Mouse (Mus musculus): ENCODE data around the gene Cgnl1. TPM values are rescaled to one million over a fixed set of nuclear protein-coding genes. Genes with fewer than 3 reads are reported as not detected.
A peak's percentile ranks its signal among the peaks of the same experiment; 100 is the strongest.

The Cgnl1 gene
- polyA plus RNA-seq, 1 experiment = 36.5 TPM

DNA sequence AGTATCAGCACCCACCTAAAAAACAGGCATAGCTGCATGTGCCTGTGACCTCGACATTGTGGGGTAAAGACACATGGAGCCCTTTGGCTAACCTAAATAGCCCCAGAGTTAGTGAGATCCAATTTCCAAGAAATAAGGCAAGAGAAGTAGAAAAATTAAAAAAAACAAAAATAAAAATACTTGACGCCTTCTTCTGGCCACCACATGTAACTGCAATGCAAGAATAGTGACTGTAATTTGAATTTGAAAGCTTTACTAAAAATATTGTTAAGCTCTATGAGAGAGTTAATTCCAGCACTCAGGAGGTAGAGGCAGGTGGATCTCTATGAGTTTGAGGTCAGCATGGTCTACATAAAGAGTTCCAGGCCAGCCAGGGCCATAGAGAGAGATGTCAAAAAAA lies 39.3 kb upstream of the Cgnl1 start:
- Histone ChIP-seq H3K27me3 (ENCODE audit: control insufficient read depth, insufficient read depth, low read length) (no peaks in the 10 kb centered on the region), H3K4me3 (ENCODE audit: control insufficient read depth, low read depth, low read length) (peak overlapping the region; percentile 0; the same call in 1 of the 2 replicates), H3K4me1 (ENCODE audit: control insufficient read depth, insufficient read depth, low read length) (peaks cover 13% of the 10 kb centered on the region), H3K27ac (ENCODE audit: control insufficient read depth, insufficient read depth, low read depth, low read length) (no peak overlapping the region), H3K36me3 (ENCODE audit: control insufficient read depth, insufficient read depth, low read length) (no peaks in the 10 kb centered on the region)
- no peak for TF ChIP-seq CTCF (IDR thresholded peaks at IDR 0.05; ENCODE audit: control insufficient read depth, insufficient read depth, insufficient replicate concordance, low read depth, low read length)
- TF ChIP-seq POLR2A (IDR thresholded peaks at IDR 0.05; ENCODE audit: control insufficient read depth, low read depth, low read length) = no peak

DNA sequence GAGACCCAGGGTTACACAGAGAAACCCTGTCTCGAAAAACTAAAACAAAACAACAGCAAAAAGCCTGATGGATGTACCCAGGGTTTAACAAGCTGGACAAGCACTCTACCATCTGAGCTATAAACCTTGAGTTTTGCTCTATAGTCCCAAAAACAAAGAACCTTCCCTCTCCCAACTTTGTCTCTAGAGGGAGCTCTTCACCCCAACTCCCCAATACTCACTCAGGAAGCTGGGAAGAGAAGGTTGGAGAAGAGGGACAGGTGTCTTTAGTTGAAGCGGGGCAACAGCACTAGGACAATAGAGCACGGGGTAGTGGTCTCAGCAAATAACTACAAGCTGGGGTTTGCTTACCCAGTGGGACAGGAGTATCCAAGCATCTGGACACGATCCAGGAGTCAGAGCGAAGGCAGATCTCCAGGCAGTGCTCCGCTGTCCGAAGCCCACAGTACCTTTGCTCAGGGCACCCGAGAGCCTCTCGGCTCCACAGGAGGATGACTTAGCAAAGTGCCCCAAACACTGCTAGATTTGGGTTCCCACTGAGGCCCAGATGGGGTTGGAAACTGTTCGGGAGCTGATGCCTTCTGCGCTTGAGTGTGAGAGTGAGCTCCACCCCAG lies 37.3 kb upstream of the Cgnl1 start:
- Histone ChIP-seq H3K27me3 (ENCODE audit: control insufficient read depth, insufficient read depth, low read length) (no peaks in the 10 kb centered on the region), H3K4me1 (ENCODE audit: control insufficient read depth, insufficient read depth, low read length) (peaks cover 13% of the 10 kb centered on the region), H3K4me3 (ENCODE audit: control insufficient read depth, low read depth, low read length) (peak overlapping the region; percentile 87), H3K36me3 (ENCODE audit: control insufficient read depth, insufficient read depth, low read length) (no peaks in the 10 kb centered on the region), H3K27ac (ENCODE audit: control insufficient read depth, insufficient read depth, low read depth, low read length) (no peak overlapping the region)
- no peak for TF ChIP-seq CTCF (IDR thresholded peaks at IDR 0.05; ENCODE audit: control insufficient read depth, insufficient read depth, insufficient replicate concordance, low read depth, low read length)
- TF ChIP-seq POLR2A (IDR thresholded peaks at IDR 0.05; ENCODE audit: control insufficient read depth, low read depth, low read length) = no peak

DNA sequence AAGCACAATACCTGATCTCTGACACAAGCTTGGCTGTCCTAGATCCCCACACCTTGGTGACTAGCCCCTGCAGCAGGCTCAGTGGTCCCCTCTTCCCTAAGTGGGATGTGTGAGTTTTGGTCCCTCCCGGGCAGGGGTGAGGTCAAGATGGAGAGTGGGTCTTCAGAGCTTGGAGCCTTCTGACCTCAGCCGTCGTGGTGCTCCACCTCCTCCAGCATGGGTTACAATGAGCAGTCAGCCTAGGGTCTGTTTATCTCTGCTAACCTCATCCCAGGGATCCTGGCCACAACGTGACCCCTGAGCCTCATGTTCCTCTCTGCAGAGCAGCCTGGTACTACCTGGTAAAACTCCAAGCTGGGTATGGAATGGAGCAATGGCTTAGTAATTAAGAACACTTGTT lies 36.4 kb upstream of the Cgnl1 start:
- Histone ChIP-seq H3K36me3 (ENCODE audit: control insufficient read depth, insufficient read depth, low read length) (no peaks in the 10 kb centered on the region), H3K27me3 (ENCODE audit: control insufficient read depth, insufficient read depth, low read length) (no peaks in the 10 kb centered on the region), H3K4me3 (ENCODE audit: control insufficient read depth, low read depth, low read length) (peak overlapping the region; percentile 75), H3K27ac (ENCODE audit: control insufficient read depth, insufficient read depth, low read depth, low read length) (no peak overlapping the region), H3K4me1 (ENCODE audit: control insufficient read depth, insufficient read depth, low read length) (peaks cover 13% of the 10 kb centered on the region)
- TF ChIP-seq POLR2A (IDR thresholded peaks at IDR 0.05; ENCODE audit: control insufficient read depth, low read depth, low read length) (no peak), CTCF (IDR thresholded peaks at IDR 0.05; ENCODE audit: control insufficient read depth, insufficient read depth, insufficient replicate concordance, low read depth, low read length) (no peak)

DNA sequence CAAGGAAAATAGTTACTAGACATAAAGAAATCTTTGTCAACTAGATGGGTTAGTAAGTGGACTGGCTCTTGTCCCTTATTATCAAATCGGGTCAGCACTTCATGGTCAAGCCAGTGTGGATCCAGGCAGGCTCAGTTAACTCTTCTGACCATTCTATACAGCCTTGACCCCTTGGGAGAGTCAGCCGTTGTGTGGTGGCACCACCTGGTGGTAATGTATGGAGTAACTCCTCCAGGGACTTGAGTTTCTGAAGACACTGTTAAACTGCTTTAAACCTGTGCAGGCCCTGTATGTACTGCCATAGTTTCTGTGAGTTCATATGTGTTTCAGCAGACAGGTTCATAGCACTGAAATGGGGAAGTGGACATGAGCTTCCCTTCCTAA lies 35.0 kb upstream of the Cgnl1 start:
- Histone ChIP-seq H3K4me3 (ENCODE audit: control insufficient read depth, low read depth, low read length) (no peak overlapping the region), H3K4me1 (ENCODE audit: control insufficient read depth, insufficient read depth, low read length) (peaks cover 13% of the 10 kb centered on the region), H3K36me3 (ENCODE audit: control insufficient read depth, insufficient read depth, low read length) (no peaks in the 10 kb centered on the region), H3K27me3 (ENCODE audit: control insufficient read depth, insufficient read depth, low read length) (no peaks in the 10 kb centered on the region), H3K27ac (ENCODE audit: control insufficient read depth, insufficient read depth, low read depth, low read length) (no peak overlapping the region)
- TF ChIP-seq CTCF (IDR thresholded peaks at IDR 0.05; ENCODE audit: control insufficient read depth, insufficient read depth, insufficient replicate concordance, low read depth, low read length) (peak; percentile 41; the same call in 1 of the 2 replicates), POLR2A (IDR thresholded peaks at IDR 0.05; ENCODE audit: control insufficient read depth, low read depth, low read length) (no peak)

DNA sequence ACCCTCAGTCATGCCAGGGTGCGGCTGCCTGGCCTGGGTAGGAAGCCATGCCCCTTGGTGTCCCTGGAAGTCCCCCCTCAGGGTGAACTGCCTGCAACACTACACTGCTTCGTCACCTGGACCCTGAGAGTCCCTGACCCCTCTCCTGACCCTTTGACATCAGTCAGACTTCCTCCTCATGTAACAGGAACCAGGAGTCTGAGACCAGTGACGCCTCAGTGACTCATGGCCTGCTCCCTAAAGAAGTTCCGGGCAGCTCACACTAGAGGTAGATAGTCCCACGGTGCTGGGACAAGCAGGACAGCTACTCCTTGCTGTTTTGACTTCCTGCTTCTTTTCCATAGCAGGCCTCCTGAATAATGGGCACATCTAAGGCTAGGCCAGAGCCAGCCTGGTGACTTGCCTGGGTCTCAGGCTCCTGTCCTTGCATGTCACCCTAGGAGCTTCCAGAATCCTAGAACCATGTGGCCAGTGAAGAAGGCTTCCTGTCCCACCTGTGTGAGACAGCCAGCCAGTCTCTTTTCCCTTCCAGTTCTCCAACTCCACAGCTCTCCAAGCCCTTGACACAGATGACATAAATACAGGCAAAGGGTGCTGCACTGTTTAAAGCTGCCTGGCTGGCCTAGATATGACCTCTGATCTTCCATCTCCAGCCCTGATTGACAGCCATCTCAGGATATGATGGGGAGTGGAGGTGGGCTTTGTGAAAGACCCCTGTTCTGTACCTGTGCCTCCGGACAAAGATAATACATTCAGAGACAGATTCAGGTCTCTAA lies 34.4 kb upstream of the Cgnl1 start:
- Histone ChIP-seq H3K27ac (ENCODE audit: control insufficient read depth, insufficient read depth, low read depth, low read length) (no peak overlapping the region), H3K4me3 (ENCODE audit: control insufficient read depth, low read depth, low read length) (no peak overlapping the region), H3K4me1 (ENCODE audit: control insufficient read depth, insufficient read depth, low read length) (peaks cover 9% of the 10 kb centered on the region), H3K27me3 (ENCODE audit: control insufficient read depth, insufficient read depth, low read length) (no peaks in the 10 kb centered on the region), H3K36me3 (ENCODE audit: control insufficient read depth, insufficient read depth, low read length) (no peaks in the 10 kb centered on the region)
- TF ChIP-seq CTCF (IDR thresholded peaks at IDR 0.05; ENCODE audit: control insufficient read depth, insufficient read depth, insufficient replicate concordance, low read depth, low read length) = no peak
- TF ChIP-seq POLR2A (IDR thresholded peaks at IDR 0.05; ENCODE audit: control insufficient read depth, low read depth, low read length) = no peak

DNA sequence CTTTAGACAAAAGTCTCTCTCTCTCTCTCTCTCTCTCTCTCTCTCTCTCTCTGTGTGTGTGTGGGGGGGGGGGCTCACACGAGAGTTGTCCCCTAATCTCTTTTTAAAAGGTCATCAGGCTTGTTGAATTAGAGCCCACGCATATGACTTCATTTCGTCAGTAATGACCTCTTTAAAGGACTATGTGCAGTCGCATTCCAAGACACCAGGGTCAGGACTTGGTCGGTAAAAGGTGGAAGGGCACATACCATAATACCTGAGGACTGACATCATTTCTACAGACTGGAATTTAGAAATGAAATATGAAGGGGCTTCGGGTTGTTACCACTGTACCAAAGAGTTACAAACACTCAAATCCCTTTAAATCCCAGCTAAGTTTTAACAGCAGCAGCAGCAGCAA lies 32.7 kb upstream of the Cgnl1 start:
- H3K27ac ChIP-seq (ENCODE audit: control insufficient read depth, insufficient read depth, low read depth, low read length) = no peak overlapping the region

DNA sequence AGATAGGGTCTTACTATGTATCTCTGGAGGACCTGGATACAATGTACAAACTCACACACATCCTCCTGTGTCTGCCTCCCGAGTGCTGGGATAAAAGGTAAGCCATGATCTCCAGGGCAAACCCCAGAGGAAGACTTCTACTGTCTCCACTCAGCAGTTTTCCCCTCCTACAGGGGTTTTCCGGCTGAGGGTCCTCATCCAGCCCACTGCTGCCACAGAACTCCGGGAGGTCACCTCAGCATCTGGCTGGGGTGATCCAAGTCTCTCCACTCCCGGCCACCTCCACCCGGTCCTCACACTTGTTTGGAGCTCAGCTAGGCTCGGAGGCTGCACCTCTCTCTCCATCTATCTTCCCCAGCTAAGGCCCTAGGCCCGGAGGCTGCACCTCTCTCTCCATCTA lies 31.9 kb upstream of the Cgnl1 start:
- Histone ChIP-seq H3K27ac (ENCODE audit: control insufficient read depth, insufficient read depth, low read depth, low read length) (no peak overlapping the region), H3K27me3 (ENCODE audit: control insufficient read depth, insufficient read depth, low read length) (no peaks in the 10 kb centered on the region), H3K4me1 (ENCODE audit: control insufficient read depth, insufficient read depth, low read length) (peaks cover 2% of the 10 kb centered on the region; the same call in 1 of the 2 replicates), H3K4me3 (ENCODE audit: control insufficient read depth, low read depth, low read length) (no peak overlapping the region), H3K36me3 (ENCODE audit: control insufficient read depth, insufficient read depth, low read length) (no peaks in the 10 kb centered on the region)
- TF ChIP-seq POLR2A (IDR thresholded peaks at IDR 0.05; ENCODE audit: control insufficient read depth, low read depth, low read length) = no peak
- TF ChIP-seq CTCF (IDR thresholded peaks at IDR 0.05; ENCODE audit: control insufficient read depth, insufficient read depth, insufficient replicate concordance, low read depth, low read length) = no peak

More for the DNA sequence above, 32.7 kb upstream of the Cgnl1 start:
- no peaks in the 10 kb centered on the region for H3K27me3 ChIP-seq (ENCODE audit: control insufficient read depth, insufficient read depth, low read length)
- no peak overlapping the region for H3K4me3 ChIP-seq (ENCODE audit: control insufficient read depth, low read depth, low read length)
- TF ChIP-seq CTCF (IDR thresholded peaks at IDR 0.05; ENCODE audit: control insufficient read depth, insufficient read depth, insufficient replicate concordance, low read depth, low read length) = no peak
- TF ChIP-seq POLR2A (IDR thresholded peaks at IDR 0.05; ENCODE audit: control insufficient read depth, low read depth, low read length) = no peak
- no peaks in the 10 kb centered on the region for H3K36me3 ChIP-seq (ENCODE audit: control insufficient read depth, insufficient read depth, low read length)
- peaks cover 6% of the 10 kb centered on the region for H3K4me1 ChIP-seq (ENCODE audit: control insufficient read depth, insufficient read depth, low read length)

All from testis, adult 2 months (tissue).